Mouse (Mus musculus) MEL (cell line): ENCODE data around the gene Kcna2. TPM values are rescaled to one million over a fixed set of nuclear protein-coding genes. Genes with fewer than 3 reads are reported as not detected.

Experiments
- DNase-seq: peaks from one replicate; pipeline ENCODE4 v3.0.0; 2011; ENCODE audit warnings: low read depth, low spot score
- H3K27ac ChIP-seq: 2 replicates; pipeline ENCODE4 v1.5.1; 2012; ENCODE audit warnings: low read depth, mild to moderate bottlenecking, control low read depth, low read length, moderate library complexity; ENCODE audit not compliant: control insufficient read depth
- H3K27me3 ChIP-seq, 2 experiments: fragments of 150-350 bp in 1 of 2; sonication (generic) in 1 of 2; 2 replicates each; pipeline ENCODE4 v1.6.1; 2012; ENCODE audit warnings: low read length in 2 of 2, mild to moderate bottlenecking in 2 of 2, improper control_type of control experiment in 1 of 2, moderate library complexity in 1 of 2; ENCODE audit not compliant: insufficient read depth in 2 of 2, control insufficient read depth in 1 of 2
- H3K36me3 ChIP-seq, 2 experiments: 2 replicates each; pipeline ENCODE4 v1.6.1; 2012 to 2014; ENCODE audit warnings: low read length in 2 of 2, improper control_type of control experiment in 1 of 2, inconsistent platforms in 1 of 2, mild to moderate bottlenecking in 1 of 2; ENCODE audit not compliant: insufficient read depth in 2 of 2, control insufficient read depth in 1 of 2
- H3K4me1 ChIP-seq, 2 experiments: fragments of 150-350 bp in 1 of 2; sonication (generic) in 1 of 2; 2 replicates each; pipeline ENCODE4 v1.6.1; 2012; ENCODE audit warnings: low read length in 2 of 2, improper control_type of control experiment in 1 of 2, mild to moderate bottlenecking in 1 of 2; ENCODE audit not compliant: insufficient read depth in 2 of 2, control insufficient read depth in 1 of 2
- H3K4me3 ChIP-seq, 2 experiments: fragments of 150-350 bp in 1 of 2; sonication (generic) in 1 of 2; 2 replicates each; pipeline ENCODE4 v1.5.1; 2012; ENCODE audit warnings: low read depth in 2 of 2, low read length in 2 of 2, mild to moderate bottlenecking in 2 of 2, moderate library complexity in 2 of 2, control low read depth in 1 of 2, improper control_type of control experiment in 1 of 2; ENCODE audit not compliant: control insufficient read depth in 1 of 2, insufficient read depth in 1 of 2
- H3K79me2 ChIP-seq: 2 replicates; pipeline ENCODE4 v1.6.1; 2012; ENCODE audit warnings: mild to moderate bottlenecking, low read length, moderate library complexity; ENCODE audit not compliant: control insufficient read depth, poor library complexity, insufficient read depth
- H3K9ac ChIP-seq: 2 replicates; pipeline ENCODE4 v1.6.1; 2012; ENCODE audit warnings: low read depth, mild to moderate bottlenecking, control low read depth, low read length, moderate library complexity; ENCODE audit not compliant: control insufficient read depth, poor library complexity, severe bottlenecking
- H3K9me3 ChIP-seq: fragments of 150-350 bp; sonication (generic); replicated peaks from 2 replicates; pipeline ENCODE4 v1.6.1; 2012; ENCODE audit warnings: mild to moderate bottlenecking, low read length, improper control_type of control experiment, moderate library complexity; ENCODE audit not compliant: insufficient read depth
- CTCF ChIP-seq, 3 experiments: IDR thresholded peaks in 2 of 3; conservative IDR thresholded peaks in 1 of 3; 2 replicates each; pipeline ENCODE4 v1.5.1; 2011 to 2012; ENCODE audit warnings: low read length in 3 of 3, low read depth in 2 of 3, mild to moderate bottlenecking in 2 of 3, improper control_type of control experiment in 1 of 3, inconsistent platforms in 1 of 3, mixed read lengths in 1 of 3, moderate library complexity in 1 of 3; ENCODE audit not compliant: control insufficient read depth in 1 of 3, insufficient read depth in 1 of 3, poor library complexity in 1 of 3, severe bottlenecking in 1 of 3
- E2F4 ChIP-seq: IDR thresholded peaks from 2 replicates; pipeline ENCODE4 v1.6.1; 2011; ENCODE audit warnings: low read depth, low read length, improper control_type of control experiment, borderline replicate concordance
- ELF1 ChIP-seq: IDR thresholded peaks from 2 replicates; pipeline ENCODE4 v1.6.1; 2014; ENCODE audit warnings: low read depth, mild to moderate bottlenecking, inconsistent platforms, low read length, improper control_type of control experiment, moderate library complexity
- EP300 ChIP-seq, 2 experiments: IDR thresholded peaks; 2 replicates each; pipeline ENCODE4 v1.6.1; 2011; ENCODE audit warnings: improper control_type of control experiment in 2 of 2, low read length in 2 of 2, low read depth in 1 of 2, mild to moderate bottlenecking in 1 of 2
- HCFC1 ChIP-seq: IDR thresholded peaks from 2 replicates; pipeline ENCODE4 v1.6.1; 2012; ENCODE audit warnings: low read depth, mild to moderate bottlenecking, inconsistent platforms, low read length, improper control_type of control experiment, moderate library complexity
- KAT2A ChIP-seq: conservative IDR thresholded peaks from 2 replicates; pipeline ENCODE4 v1.6.1; 2012; ENCODE audit warnings: low read depth, low read length, improper control_type of control experiment, inconsistent platforms
- MAFK ChIP-seq: IDR thresholded peaks from 2 replicates; pipeline ENCODE4 v1.6.1; 2011; ENCODE audit warnings: low read depth, mild to moderate bottlenecking, low read length, improper control_type of control experiment, borderline replicate concordance
- MAX ChIP-seq: IDR thresholded peaks from 2 replicates; pipeline ENCODE4 v1.6.1; 2011; ENCODE audit warnings: low read length, improper control_type of control experiment
- MAZ ChIP-seq: IDR thresholded peaks from 2 replicates; pipeline ENCODE4 v1.6.1; 2012; ENCODE audit warnings: low read depth, mild to moderate bottlenecking, inconsistent platforms, low read length, improper control_type of control experiment
- MEF2A ChIP-seq: IDR thresholded peaks from 2 replicates; pipeline ENCODE4 v1.6.1; 2014; ENCODE audit warnings: low read depth, mild to moderate bottlenecking, inconsistent platforms, low read length, improper control_type of control experiment; ENCODE audit not compliant: poor library complexity, insufficient replicate concordance, severe bottlenecking; ENCODE audit errors: extremely low read depth
- MXI1 ChIP-seq: IDR thresholded peaks from 2 replicates; pipeline ENCODE4 v1.6.1; 2011; ENCODE audit warnings: mild to moderate bottlenecking, low read depth, low read length, improper control_type of control experiment
- MYB ChIP-seq: IDR thresholded peaks from 2 replicates; pipeline ENCODE4 v1.6.1; 2011; ENCODE audit warnings: mild to moderate bottlenecking, low read depth, low read length, improper control_type of control experiment
- NELFE ChIP-seq: IDR thresholded peaks from 2 replicates; pipeline ENCODE4 v1.6.1; 2011; ENCODE audit warnings: low read depth, low read length, improper control_type of control experiment
- NRF1 ChIP-seq: IDR thresholded peaks from 2 replicates; pipeline ENCODE4 v1.6.1; 2014; ENCODE audit warnings: low read depth, mild to moderate bottlenecking, inconsistent platforms, low read length, improper control_type of control experiment, moderate library complexity; ENCODE audit not compliant: poor library complexity, insufficient read depth, severe bottlenecking
- POLR2AphosphoS5 ChIP-seq: IDR thresholded peaks from 2 replicates; pipeline ENCODE4 v1.6.1; 2012; ENCODE audit warnings: low read depth, borderline replicate concordance, mild to moderate bottlenecking, inconsistent platforms, low read length, moderate library complexity, mixed read lengths
- RCOR1 ChIP-seq: IDR thresholded peaks from 2 replicates; pipeline ENCODE4 v1.6.1; 2012; ENCODE audit warnings: low read depth, mild to moderate bottlenecking, inconsistent platforms, low read length, improper control_type of control experiment
- SMC3 ChIP-seq: IDR thresholded peaks from 2 replicates; pipeline ENCODE4 v1.6.1; 2011; ENCODE audit warnings: low read depth, low read length, improper control_type of control experiment
- TAL1 ChIP-seq: IDR thresholded peaks from 2 replicates; pipeline ENCODE4 v1.6.1; 2012; ENCODE audit warnings: mild to moderate bottlenecking, inconsistent platforms, low read length, moderate library complexity, mixed read lengths
- TCF12 ChIP-seq: IDR thresholded peaks from 2 replicates; pipeline ENCODE4 v1.6.1; 2014; ENCODE audit warnings: low read depth, mild to moderate bottlenecking, inconsistent platforms, low read length, improper control_type of control experiment, moderate library complexity
- USF1 ChIP-seq: IDR thresholded peaks from 2 replicates; pipeline ENCODE4 v1.6.1; 2014; ENCODE audit warnings: low read depth, mild to moderate bottlenecking, inconsistent platforms, low read length, improper control_type of control experiment, moderate library complexity
- USF2 ChIP-seq, 2 experiments: IDR thresholded peaks; 2 replicates each; pipeline ENCODE4 v1.6.1; 2011 to 2012; ENCODE audit warnings: improper control_type of control experiment in 2 of 2, low read length in 2 of 2, borderline replicate concordance in 1 of 2, inconsistent platforms in 1 of 2, low read depth in 1 of 2, mild to moderate bottlenecking in 1 of 2; ENCODE audit not compliant: insufficient read depth in 1 of 2
- ZC3H11A ChIP-seq: IDR thresholded peaks from 2 replicates; pipeline ENCODE4 v1.6.1; 2012; ENCODE audit warnings: low read depth, mild to moderate bottlenecking, inconsistent platforms, low read length, improper control_type of control experiment
- ZKSCAN1 ChIP-seq: IDR thresholded peaks from 2 replicates; pipeline ENCODE4 v1.6.1; 2012; ENCODE audit warnings: low read depth, mild to moderate bottlenecking, inconsistent platforms, low read length, improper control_type of control experiment, moderate library complexity
- ZNF384 ChIP-seq: IDR thresholded peaks from 2 replicates; pipeline ENCODE4 v1.6.1; 2012; ENCODE audit warnings: low read depth, mild to moderate bottlenecking, inconsistent platforms, low read length, improper control_type of control experiment
- polyA plus RNA-seq, 2 experiments: library from polyadenylated mRNA; stranded (reverse) in 1 of 2; unstranded in 1 of 2; fragments of >175 nt in 1 of 2; fragments of >200 nt in 1 of 2; gene quantifications; 2 replicates each; pipeline versions ENCODE4 v1.2.1 to v1.2.4; 2012; ENCODE audit warnings: low replicate concordance in 2 of 2, low read depth in 1 of 2; ENCODE audit not compliant: insufficient read length in 2 of 2, insufficient read depth in 1 of 2, missing spikeins in 1 of 2
- total RNA-seq: library from RNA; depleted of rRNA; stranded (reverse); fragments of 300-350 nt; gene quantifications from 2 replicates; pipeline ENCODE4 v1.2.3, GENCODE M21; 2012; rRNA removed

Gene Kcna2
- not detected in 2 replicates for total RNA-seq
- polyA plus RNA-seq, result under 1 TPM in 1 of 2 experiments, not detected in 1; under 0.01 TPM

DNA sequence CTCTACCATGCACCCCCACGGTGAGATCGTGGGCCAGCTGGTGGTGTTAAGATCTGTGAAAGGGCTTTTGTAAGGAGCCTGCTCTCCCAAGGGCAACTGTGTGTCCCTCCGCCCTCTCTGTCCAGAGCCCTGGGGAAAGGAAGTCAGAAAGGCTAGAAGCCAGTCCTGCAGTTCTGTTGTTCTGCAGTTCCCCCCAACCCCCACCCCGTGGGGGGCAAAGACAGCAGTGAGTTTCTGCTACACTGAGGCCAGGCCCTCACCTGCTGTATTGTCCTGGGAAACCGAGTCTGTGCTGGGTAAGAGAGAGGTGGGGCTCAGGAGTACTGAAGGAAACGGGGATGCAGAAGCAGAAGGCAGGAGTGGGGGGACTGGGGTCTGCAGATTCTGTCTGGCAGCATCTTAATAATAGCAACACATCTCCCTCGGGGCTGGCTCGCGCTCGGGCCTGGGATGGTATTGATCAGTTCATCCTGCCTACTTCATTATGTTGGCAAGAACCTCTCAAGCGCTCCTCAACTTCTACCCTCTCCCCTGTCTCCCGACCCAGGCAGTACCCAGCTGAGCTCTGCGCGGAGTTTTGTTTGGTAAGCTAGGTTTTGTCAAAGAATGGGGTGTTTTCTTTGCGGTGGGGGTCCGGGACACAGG, at the start of gene Kcna2:
TSS of gene Kcna2 (plus strand) at position 336 of the 645 bp plus-strand sequence.
- DNase-seq, result no peak
- H3K79me2 ChIP-seq, result no peaks in the 10 kb centered on the region
- H3K27ac ChIP-seq, result no peak within 1 kb of the TSS
- H3K36me3 ChIP-seq, result no peaks in the 10 kb centered on the region
- H3K4me1 ChIP-seq, result no peaks in the 10 kb centered on the region
- no peaks in the 10 kb centered on the region for H3K9me3 ChIP-seq
- no peak within 1 kb of the TSS for H3K4me3 ChIP-seq
- H3K27me3 ChIP-seq, result no peaks in the 10 kb centered on the region; a peak in 1 of 4 replicates
- TF ChIP-seq E2F4 (no peak), ZC3H11A (no peak), TCF12 (no peak), CTCF (IDR thresholded peaks at IDR 0.05 in 2 of 3, conservative IDR thresholded peaks at IDR 0.05 in 1 of 3; ENCODE audit: control insufficient read depth in 1 of 3, insufficient read depth in 1 of 3, low read depth in 2 of 3, low read length in 3 of 3, poor library complexity in 1 of 3, severe bottlenecking in 1 of 3) (no peak)
- no peak within 1 kb of the TSS for H3K9ac ChIP-seq

DNA sequence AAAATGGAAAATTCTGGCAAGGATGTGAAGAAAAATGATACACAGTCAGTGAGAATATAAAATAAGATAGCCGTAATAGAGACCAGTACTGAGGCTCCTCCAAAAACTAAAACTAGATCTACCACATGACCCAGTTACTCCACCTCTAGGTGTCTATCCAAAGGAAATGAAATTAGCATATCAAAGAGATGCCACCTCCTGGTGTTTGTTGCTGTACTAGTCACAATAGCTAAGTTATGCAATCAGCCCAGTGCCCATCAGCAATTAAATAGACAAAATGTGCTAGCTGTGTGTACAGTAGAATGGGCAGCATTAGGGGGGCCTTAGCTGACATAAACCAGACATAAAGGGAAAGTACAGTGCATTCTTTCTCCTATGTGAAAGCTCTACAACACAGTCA, 39.5 kb upstream of the Kcna2 start:
- no peak for DNase-seq

DNA sequence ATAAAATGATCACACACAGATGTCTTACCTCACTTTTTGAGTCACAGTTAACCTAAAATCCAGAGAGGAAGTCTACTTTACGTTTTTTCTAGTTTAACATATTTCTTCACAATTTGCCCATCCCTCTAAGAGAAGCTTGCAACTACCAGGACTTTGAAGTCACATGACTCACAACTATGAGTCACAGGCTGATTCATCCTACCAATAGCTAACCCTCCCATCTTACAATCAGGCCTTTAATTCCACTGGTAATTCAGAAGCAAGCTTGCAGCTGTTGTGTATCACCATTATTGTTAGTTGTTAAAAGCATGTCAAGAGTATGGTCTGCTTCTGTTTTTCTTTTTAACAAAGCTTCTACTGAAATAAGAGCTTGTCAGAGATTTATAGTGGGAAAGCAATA, 38.2 kb upstream of the Kcna2 start:
- no peak for TF ChIP-seq NRF1
- no peak for TF ChIP-seq MYB
- TF ChIP-seq EP300 (IDR thresholded peaks at IDR 0.05; ENCODE audit: low read depth in 1 of 2, low read length in 2 of 2), result no peak
- TF ChIP-seq MAFK, result no peak
- no peak for TF ChIP-seq USF2 (IDR thresholded peaks at IDR 0.05; ENCODE audit: borderline replicate concordance in 1 of 2, insufficient read depth in 1 of 2, low read depth in 1 of 2, low read length in 2 of 2)
- TF ChIP-seq SMC3, result no peak
- H3K9ac ChIP-seq, result no peak overlapping the region
- H3K27me3 ChIP-seq, result no peaks in the 10 kb centered on the region
- no peak overlapping the region for H3K27ac ChIP-seq
- no peak for DNase-seq
- H3K79me2 ChIP-seq, result no peaks in the 10 kb centered on the region
- no peak overlapping the region for H3K4me3 ChIP-seq
- no peaks in the 10 kb centered on the region for H3K9me3 ChIP-seq
- H3K36me3 ChIP-seq, result no peaks in the 10 kb centered on the region
- H3K4me1 ChIP-seq, result no peaks in the 10 kb centered on the region; a peak in 1 of 4 replicates

More for the DNA sequence above, 39.5 kb upstream of the Kcna2 start:
- H3K9me3 ChIP-seq, result no peaks in the 10 kb centered on the region
- H3K4me1 ChIP-seq, result no peaks in the 10 kb centered on the region
- H3K27ac ChIP-seq, result no peak overlapping the region
- no peak overlapping the region for H3K9ac ChIP-seq
- H3K36me3 ChIP-seq, result no peaks in the 10 kb centered on the region
- H3K27me3 ChIP-seq, result no peaks in the 10 kb centered on the region
- H3K79me2 ChIP-seq, result no peaks in the 10 kb centered on the region
- H3K4me3 ChIP-seq, result no peak overlapping the region
- TF ChIP-seq MAFK (no peak), MAZ (no peak), HCFC1 (no peak), USF2 (IDR thresholded peaks at IDR 0.05; ENCODE audit: borderline replicate concordance in 1 of 2, insufficient read depth in 1 of 2, low read depth in 1 of 2, low read length in 2 of 2) (no peak), ZNF384 (no peak), EP300 (IDR thresholded peaks at IDR 0.05; ENCODE audit: low read depth in 1 of 2, low read length in 2 of 2) (no peak), KAT2A (no peak), ELF1 (no peak), MEF2A (no peak), RCOR1 (no peak), TAL1 (no peak), MXI1 (no peak), TCF12 (no peak), POLR2AphosphoS5 (no peak), MAX (no peak), NELFE (no peak), SMC3 (no peak), ZKSCAN1 (no peak), USF1 (no peak)
